Mouse (Mus musculus): ENCODE measurements around the gene Ntng2. TPM values are rescaled to one million over a fixed set of nuclear protein-coding genes. Genes with fewer than 3 reads are reported as not detected.

The Ntng2 gene
- polyA plus RNA-seq, 1 experiment from 2014 or later: 2.0 TPM

- under 1% methylated on average over 61 of the region's 61 CpGs for WGBS
- Histone ChIP-seq H3K27me3 (peaks cover 81% of the 10 kb centered on the region), H3K4me1 (replicated peaks) (peaks cover 70% of the 10 kb centered on the region), H3K36me3 (no peaks in the 10 kb centered on the region), H3K4me3 (peak overlapping the region; percentile 55), H3K4me2 (peak overlapping the region; percentile 94), H3K9me3 (no peaks in the 10 kb centered on the region), H3K9ac (peak overlapping the region; percentile 73), H3K27ac (replicated peaks) (no peak overlapping the region)
- ATAC-seq (ENCODE audit: low read depth): 0 out of 2 replicates have a peak, but pooled peaks have one; percentile 2
These were observed 1.4 kb downstream of the Ntng2 start for GRCm38 (mm10) chr2:29251095-29252058.

- H3K4me2 ChIP-seq: peak overlapping the region; percentile 94
- ATAC-seq (ENCODE audit: low read depth): no peak
- H3K9ac ChIP-seq: peak overlapping the region; percentile 73
- H3K4me3 ChIP-seq: peak overlapping the region; percentile 55
- under 1% methylated on average over 44 of the region's 44 CpGs for WGBS
- peaks cover 81% of the 10 kb centered on the region for H3K27me3 ChIP-seq
- no peaks in the 10 kb centered on the region for H3K36me3 ChIP-seq
- H3K27ac ChIP-seq (replicated peaks): no peak overlapping the region
- H3K4me1 ChIP-seq (replicated peaks): peaks cover 68% of the 10 kb centered on the region
- no peaks in the 10 kb centered on the region for H3K9me3 ChIP-seq
These were observed 2.3 kb downstream of the Ntng2 start for GRCm38 (mm10) chr2:29250263-29251094.

- WGBS: under 1% methylated on average over 10 of the region's 10 CpGs
- Histone ChIP-seq H3K4me3 (peak overlapping the region; percentile 55), H3K9me3 (no peaks in the 10 kb centered on the region), H3K27ac (replicated peaks) (no peak overlapping the region), H3K4me1 (replicated peaks) (peaks cover 68% of the 10 kb centered on the region), H3K36me3 (no peaks in the 10 kb centered on the region), H3K27me3 (peaks cover 77% of the 10 kb centered on the region), H3K4me2 (peak overlapping the region; percentile 94), H3K9ac (peak overlapping the region; percentile 57; the same call in 1 of the 2 replicates)
- ATAC-seq (ENCODE audit: low read depth): no peak
These were observed 3.0 kb downstream of the Ntng2 start for GRCm38 (mm10) chr2:29249852-29250251.

GRCm38 (mm10) chr2:29248551-29248950 lies 4.3 kb downstream of the Ntng2 start:
- H3K4me3 ChIP-seq: no peak overlapping the region
- peaks cover 3% of the 10 kb centered on the region; the same call in 1 of the 2 replicates for H3K9me3 ChIP-seq
- no peak overlapping the region for H3K4me2 ChIP-seq
- H3K27me3 ChIP-seq: peaks cover 65% of the 10 kb centered on the region
- 47% methylated on average over 3 of the region's 3 CpGs for WGBS
- peaks cover 65% of the 10 kb centered on the region for H3K4me1 ChIP-seq (replicated peaks)
- H3K36me3 ChIP-seq: no peaks in the 10 kb centered on the region
- no peak overlapping the region for H3K9ac ChIP-seq
- H3K27ac ChIP-seq (replicated peaks): no peak overlapping the region
- no peak for ATAC-seq (ENCODE audit: low read depth)

- Histone ChIP-seq H3K9ac (no peak overlapping the region), H3K27me3 (peaks cover 56% of the 10 kb centered on the region), H3K27ac (replicated peaks) (no peak overlapping the region), H3K9me3 (peaks cover 3% of the 10 kb centered on the region; the same call in 1 of the 2 replicates), H3K4me1 (replicated peaks) (peaks cover 53% of the 10 kb centered on the region), H3K4me3 (no peak overlapping the region), H3K36me3 (no peaks in the 10 kb centered on the region), H3K4me2 (no peak overlapping the region)
- no peak for ATAC-seq (ENCODE audit: low read depth)
- 74% methylated on average over 2 of the region's 2 CpGs for WGBS
These were observed 5.4 kb downstream of the Ntng2 start for GRCm38 (mm10) chr2:29247386-29247785.

GRCm38 (mm10) chr2:29246891-29247290 lies 5.9 kb downstream of the Ntng2 start:
- Histone ChIP-seq H3K27me3 (peaks cover 51% of the 10 kb centered on the region), H3K27ac (replicated peaks) (no peak overlapping the region), H3K36me3 (no peaks in the 10 kb centered on the region), H3K4me1 (replicated peaks) (peaks cover 48% of the 10 kb centered on the region), H3K4me3 (no peak overlapping the region), H3K9ac (no peak overlapping the region), H3K9me3 (peaks cover 3% of the 10 kb centered on the region; the same call in 1 of the 2 replicates), H3K4me2 (no peak overlapping the region)
- no peak for ATAC-seq (ENCODE audit: low read depth)
- 68% methylated on average over 7 of the region's 7 CpGs for WGBS

- no peaks in the 10 kb centered on the region for H3K36me3 ChIP-seq
- peaks cover 3% of the 10 kb centered on the region; the same call in 1 of the 2 replicates for H3K9me3 ChIP-seq
- no peak overlapping the region for H3K4me3 ChIP-seq
- no peak overlapping the region for H3K9ac ChIP-seq
- H3K27ac ChIP-seq (replicated peaks): no peak overlapping the region
- ATAC-seq (ENCODE audit: low read depth): no peak
- H3K4me1 ChIP-seq (replicated peaks): peaks cover 42% of the 10 kb centered on the region
- no peak overlapping the region for H3K4me2 ChIP-seq
- WGBS: 57% methylated on average over 3 of the region's 3 CpGs
- peaks cover 45% of the 10 kb centered on the region for H3K27me3 ChIP-seq
These were observed 6.5 kb downstream of the Ntng2 start for GRCm38 (mm10) chr2:29246275-29246674.

GRCm38 (mm10) chr2:29245341-29245779 lies 7.4 kb downstream of the Ntng2 start:
- ATAC-seq (ENCODE audit: low read depth): peak; percentile 57; the same call in 1 of the 2 replicates
- no peak overlapping the region for H3K9ac ChIP-seq
- H3K4me2 ChIP-seq: no peak overlapping the region
- whole genome bisulfite sequencing: 14% methylated on average over 10 of the region's 10 CpGs
- H3K9me3 ChIP-seq: peaks cover 3% of the 10 kb centered on the region; the same call in 1 of the 2 replicates
- no peak overlapping the region for H3K27ac ChIP-seq (replicated peaks)
- H3K4me3 ChIP-seq: no peak overlapping the region
- no peaks in the 10 kb centered on the region for H3K36me3 ChIP-seq
- peaks cover 37% of the 10 kb centered on the region for H3K27me3 ChIP-seq
- peaks cover 37% of the 10 kb centered on the region for H3K4me1 ChIP-seq (replicated peaks)

- 86% methylated on average over 17 of the region's 17 CpGs for WGBS
These were observed 13.5 kb downstream of the Ntng2 start for GRCm38 (mm10) chr2:29239329-29239728.

GRCm38 (mm10) chr2:29237623-29238022 lies 15.2 kb downstream of the Ntng2 start:
- 0 out of 2 replicates have a peak, but pooled peaks cover 5% of the 10 kb centered on the region for H3K4me1 ChIP-seq (replicated peaks)
- no peaks in the 10 kb centered on the region for H3K27me3 ChIP-seq
- ATAC-seq (ENCODE audit: low read depth): no peak
- no peaks in the 10 kb centered on the region for H3K9me3 ChIP-seq
- H3K4me3 ChIP-seq: no peak overlapping the region
- no peaks in the 10 kb centered on the region for H3K36me3 ChIP-seq
- no peak overlapping the region for H3K27ac ChIP-seq (replicated peaks)
- H3K4me2 ChIP-seq: no peak overlapping the region
- WGBS: 27% methylated on average over 4 of the region's 4 CpGs
- H3K9ac ChIP-seq: no peak overlapping the region

More at GRCm38 (mm10) chr2:29239329-29239728, 13.5 kb downstream of the Ntng2 start:
- Histone ChIP-seq H3K4me2 (no peak overlapping the region), H3K27me3 (no peaks in the 10 kb centered on the region), H3K36me3 (no peaks in the 10 kb centered on the region), H3K9ac (no peak overlapping the region), H3K4me3 (no peak overlapping the region), H3K27ac (replicated peaks) (no peak overlapping the region), H3K4me1 (replicated peaks) (0 out of 2 replicates have a peak, but pooled peaks cover 5% of the 10 kb centered on the region), H3K9me3 (peaks cover 3% of the 10 kb centered on the region; the same call in 1 of the 2 replicates)
- no peak for ATAC-seq (ENCODE audit: low read depth)

- Histone ChIP-seq H3K4me3 (no peak overlapping the region), H3K27me3 (no peaks in the 10 kb centered on the region), H3K36me3 (no peaks in the 10 kb centered on the region), H3K27ac (replicated peaks) (no peak overlapping the region), H3K4me2 (no peak overlapping the region), H3K9me3 (no peaks in the 10 kb centered on the region), H3K9ac (no peak overlapping the region), H3K4me1 (replicated peaks) (0 out of 2 replicates have a peak, but pooled peaks cover 5% of the 10 kb centered on the region)
- 88% methylated on average over 7 of the region's 7 CpGs for WGBS
- ATAC-seq (ENCODE audit: low read depth): no peak
These were observed 17.0 kb downstream of the Ntng2 start for GRCm38 (mm10) chr2:29235811-29236210.
